Mouse (Mus musculus) liver, adult 2 months (tissue): Measurements from ENCODE around the gene Trim40.

Experiments used
- CTCF ChIP-seq: fragments of 200-500 bp; IDR thresholded peaks from 2 replicates; pipeline ENCODE4 v1.5.1; 2011; ENCODE audit warnings: low read depth, low read length, control low read depth
- POLR2A ChIP-seq: fragments of 200-500 bp; IDR thresholded peaks from 2 replicates; pipeline ENCODE4 v1.6.1; 2011; ENCODE audit warnings: low read length, control low read depth; ENCODE audit not compliant: insufficient read depth; ENCODE audit errors: extremely low read depth

- TF ChIP-seq CTCF (no peak), POLR2A (no peak)
Observed at GRCm38 (mm10) chr17:36912031-36912430, 22.1 kb upstream of the Trim40 start.
